Mouse (Mus musculus): ENCODE measurements around the gene Gtpbp10. TPM values are rescaled to one million over a fixed set of nuclear protein-coding genes. Genes with fewer than 3 reads are reported as not detected.

Gtpbp10 gene
- 9.6 and 14.2 TPM in 2 replicates for polyA plus RNA-seq (2015; fragmentation: Nextera tagmentation; extraction: Ambion mirVana)

DNA sequence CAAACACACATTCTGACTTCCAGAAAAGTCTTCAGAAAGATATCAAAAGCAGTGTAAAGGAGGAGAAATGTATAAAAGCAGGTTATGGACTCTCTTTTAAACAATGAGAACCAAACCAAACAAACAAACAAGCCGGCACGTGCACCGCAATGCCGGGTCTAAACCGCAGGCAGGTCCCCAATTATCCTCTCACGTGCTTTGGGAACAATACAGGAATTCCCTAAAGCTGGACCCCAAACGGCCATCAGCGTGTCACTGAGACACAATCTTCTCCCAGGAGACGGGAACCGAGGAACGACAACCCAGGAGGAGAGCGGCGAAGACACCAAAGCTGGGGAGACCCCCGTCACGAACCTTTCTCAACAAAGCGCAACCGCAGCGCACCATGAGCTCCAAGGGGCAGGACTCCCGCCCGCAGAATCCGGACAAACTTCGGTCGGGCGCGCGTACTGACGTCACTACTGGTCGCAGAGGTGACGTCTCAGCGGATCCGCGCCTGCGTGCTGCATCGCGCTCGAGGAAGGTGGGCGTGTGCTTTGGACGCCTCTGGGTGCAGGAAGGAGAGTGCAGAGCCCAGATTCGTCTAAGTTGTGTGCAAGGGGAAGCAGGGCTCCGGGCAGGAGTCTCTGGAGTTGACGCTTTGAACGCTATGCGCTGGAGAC lies at the start of gene Gtpbp10:
Gene Gtpbp10 (minus strand): TSS at position 460 of the 662 bp plus-strand sequence.

DNA sequence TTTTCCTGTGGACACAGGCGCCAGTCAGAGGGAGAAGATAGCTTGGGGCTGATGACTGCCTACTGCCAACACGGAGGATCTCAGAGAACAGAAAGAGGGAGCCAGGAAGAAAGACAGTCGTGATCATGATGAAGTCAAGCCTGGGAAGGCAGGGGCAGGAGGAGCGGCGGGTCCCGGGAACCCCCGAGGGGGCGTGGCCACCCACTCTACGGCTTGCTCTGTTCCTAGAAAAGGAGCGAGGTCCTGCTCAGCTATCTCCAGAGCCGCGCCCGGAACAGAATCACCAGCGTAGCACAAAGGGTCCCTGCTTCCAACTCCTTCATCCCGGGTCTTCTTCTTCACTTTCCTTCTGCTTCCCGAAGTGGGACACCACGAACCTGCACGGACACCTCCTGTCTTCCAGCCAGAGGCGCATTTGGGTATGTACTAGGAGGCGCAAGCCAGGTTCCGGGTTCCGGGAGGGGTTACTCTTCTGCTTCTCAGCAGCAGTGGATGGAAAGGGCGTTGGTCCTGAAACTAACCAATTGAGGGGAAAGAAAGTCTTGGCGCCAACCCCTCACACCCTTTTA lies 14.5 kb upstream of the Gtpbp10 start, which contains the start of gene Gm8773:
Gene Gm8773 (plus strand): TSS at position 51 of the 569 bp plus-strand sequence.

DNA sequence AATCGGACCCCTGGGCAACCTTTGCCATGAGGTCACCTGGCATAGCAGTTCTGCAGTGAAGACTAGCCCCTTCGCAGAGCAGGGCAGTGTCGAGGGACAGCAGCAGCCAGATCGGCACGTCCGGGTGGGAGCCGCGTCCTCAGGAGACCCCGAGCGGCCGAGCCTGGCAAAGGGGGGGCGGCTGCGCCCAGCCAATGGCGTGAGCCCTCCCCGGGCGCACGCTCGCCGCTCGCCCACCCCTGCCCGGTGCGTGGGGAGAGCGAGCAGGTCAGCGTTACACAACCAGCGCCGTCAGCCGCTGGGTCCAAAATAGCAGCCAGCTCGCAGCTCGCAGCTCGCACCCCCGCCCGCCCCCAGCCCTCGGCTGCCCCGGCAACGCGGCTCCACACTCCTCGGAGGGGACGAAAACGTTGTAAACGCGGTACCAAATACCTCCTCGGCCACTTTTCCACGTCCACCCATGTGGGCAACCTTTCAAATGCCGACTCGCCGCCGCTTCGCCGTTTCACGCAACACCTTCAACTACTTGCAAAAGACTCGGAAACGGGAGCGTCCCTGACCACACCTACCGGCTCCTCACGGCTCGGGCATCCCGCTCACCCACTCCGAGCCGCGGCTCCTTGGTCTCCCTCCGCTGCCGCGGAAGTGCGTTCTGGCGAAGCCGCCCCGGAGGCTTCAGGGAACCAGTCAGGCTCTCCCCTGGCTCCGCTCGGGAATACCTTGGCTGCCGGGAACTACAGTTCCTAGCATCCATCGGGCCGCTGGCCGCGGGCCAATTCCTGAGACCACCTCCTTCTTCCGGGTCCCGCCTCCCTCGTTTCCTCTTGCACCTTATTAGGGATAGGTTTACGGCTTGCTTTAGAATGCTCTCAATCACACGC lies 44.9 kb downstream of the Gtpbp10 start, which contains the start of gene Cldn12:
Gene Cldn12 (minus strand): TSS at position 763 of the 881 bp plus-strand sequence.

Other genes with a start within 250 kb of the Gtpbp10 start
- gene Cdk14, start 139.2 kb downstream of the Gtpbp10 start, polyA plus RNA-seq (2015; fragmentation: Nextera tagmentation; extraction: Ambion mirVana), result 9.4 and 9.8 TPM in 2 replicates
- not detected in 2 replicates for gene 1700015F17Rik, start 80.4 kb downstream of the Gtpbp10 start, polyA plus RNA-seq (2015; fragmentation: Nextera tagmentation; extraction: Ambion mirVana)
- 9.0 and 9.6 TPM in 2 replicates for gene Cldn12, start 44.6 kb downstream of the Gtpbp10 start, polyA plus RNA-seq (2015; fragmentation: Nextera tagmentation; extraction: Ambion mirVana)
- gene Gm8773, start 14.3 kb upstream of the Gtpbp10 start, polyA plus RNA-seq (2015; fragmentation: Nextera tagmentation; extraction: Ambion mirVana), result 8.3 and 12.0 TPM in 2 replicates
- 0.73 and 1.0 TPM in 2 replicates for gene Cfap69, start 104.7 kb upstream of the Gtpbp10 start, polyA plus RNA-seq (2015; fragmentation: Nextera tagmentation; extraction: Ambion mirVana)
- gene Steap2, start 135.0 kb upstream of the Gtpbp10 start, polyA plus RNA-seq (2015; fragmentation: Nextera tagmentation; extraction: Ambion mirVana), result 5.0 and 6.9 TPM in 2 replicates
- gene Steap1, start 189.8 kb upstream of the Gtpbp10 start, polyA plus RNA-seq (2015; fragmentation: Nextera tagmentation; extraction: Ambion mirVana), result 5.4 and 8.3 TPM in 2 replicates